Mouse (Mus musculus) megakaryocyte, embryonic 14.5 days (primary cell): ENCODE data around the gene Tmem190. TPM values are rescaled to one million over a fixed set of nuclear protein-coding genes. Genes with fewer than 3 reads are reported as not detected.

Experiments used
- H3K27me3 ChIP-seq: replicated peaks from 2 replicates; pipeline ENCODE3; 2012; ENCODE audit warnings: inconsistent platforms
- H3K36me3 ChIP-seq: replicated peaks from 2 replicates; pipeline ENCODE3; 2012; ENCODE audit warnings: low read length, inconsistent platforms, mixed read lengths
- H3K4me1 ChIP-seq: 2 replicates; pipeline ENCODE4 v1.6.1; 2012; ENCODE audit warnings: inconsistent platforms
- H3K4me3 ChIP-seq: replicated peaks from 2 replicates; pipeline ENCODE3; 2012; ENCODE audit warnings: moderate library complexity, mild to moderate bottlenecking, inconsistent platforms
- H3K9me3 ChIP-seq: 2 replicates; pipeline ENCODE4 v1.6.1; 2012; ENCODE audit warnings: inconsistent platforms
- FLI1 ChIP-seq: IDR thresholded peaks from 2 replicates; pipeline ENCODE4 v1.6.1; 2012; ENCODE audit warnings: low read length, inconsistent platforms, mixed read lengths
- GATA1 ChIP-seq: IDR thresholded peaks from 3 replicates; pipeline ENCODE4 v1.6.1; 2012; ENCODE audit warnings: mixed read lengths, low read length, inconsistent platforms, borderline replicate concordance
- polyA plus RNA-seq: library from polyadenylated mRNA; stranded (reverse); fragments of >175 nt; gene quantifications from 2 replicates; pipeline ENCODE4 v1.2.3, GENCODE M21; 2012; ENCODE audit warnings: low replicate concordance; ENCODE audit not compliant: insufficient read depth

The Tmem190 gene
- polyA plus RNA-seq = not detected in 2 replicates

GRCm38 (mm10) chr7:4782759-4783158, at the start of gene Tmem190, which contains the start of gene Il11:
Gene Tmem190 (plus strand): TSS chr7:4782937.
Gene Il11 (minus strand): TSS chr7:4782859.
- TF ChIP-seq GATA1 (no peak), FLI1 (no peak)
- Histone ChIP-seq H3K4me3 (peak within 1 kb of the TSS; percentile 79), H3K36me3 (peaks cover 3% of the 10 kb centered on the region), H3K4me1 (peaks cover 98% of the 10 kb centered on the region), H3K27me3 (peaks cover 7% of the 10 kb centered on the region), H3K9me3 (no peaks in the 10 kb centered on the region)

- no peaks in the 10 kb centered on the region for H3K9me3 ChIP-seq
- no peaks in the 10 kb centered on the region for H3K36me3 ChIP-seq
- no peak for TF ChIP-seq GATA1
- peaks cover 12% of the 10 kb centered on the region for H3K4me1 ChIP-seq
- no peaks in the 10 kb centered on the region for H3K27me3 ChIP-seq
- H3K4me3 ChIP-seq = no peak overlapping the region
Observed at GRCm38 (mm10) chr7:4732968-4733392, 49.8 kb upstream of the Tmem190 start.

GRCm38 (mm10) chr7:4739041-4739543, 43.6 kb upstream of the Tmem190 start:
- H3K27me3 ChIP-seq = no peaks in the 10 kb centered on the region
- peaks cover 30% of the 10 kb centered on the region for H3K36me3 ChIP-seq
- H3K4me1 ChIP-seq = peaks cover 42% of the 10 kb centered on the region
- peak overlapping the region; percentile 94 for H3K4me3 ChIP-seq
- TF ChIP-seq FLI1 (no peak), GATA1 (no peak)
- no peaks in the 10 kb centered on the region for H3K9me3 ChIP-seq

- Histone ChIP-seq H3K36me3 (peaks cover 36% of the 10 kb centered on the region), H3K4me1 (peaks cover 48% of the 10 kb centered on the region), H3K9me3 (no peaks in the 10 kb centered on the region), H3K27me3 (no peaks in the 10 kb centered on the region), H3K4me3 (peak within 1 kb of the TSS; percentile 94)
- TF ChIP-seq FLI1 = no peak
- no peak for TF ChIP-seq GATA1
Observed at GRCm38 (mm10) chr7:4739544-4740275, 43.0 kb upstream of the Tmem190 start, which contains the start of gene Kmt5c. Gene Kmt5c (plus strand): TSS chr7:4740115.

- TF ChIP-seq FLI1 (no peak), GATA1 (no peak)
- Histone ChIP-seq H3K9me3 (no peaks in the 10 kb centered on the region), H3K36me3 (peaks cover 42% of the 10 kb centered on the region), H3K4me1 (peaks cover 53% of the 10 kb centered on the region), H3K4me3 (peak overlapping the region; percentile 94), H3K27me3 (no peaks in the 10 kb centered on the region)
Observed at GRCm38 (mm10) chr7:4740309-4740727, 42.4 kb upstream of the Tmem190 start.

GRCm38 (mm10) chr7:4741151-4741550, 41.6 kb upstream of the Tmem190 start:
- TF ChIP-seq GATA1 (no peak), FLI1 (no peak)
- H3K36me3 ChIP-seq = peaks cover 50% of the 10 kb centered on the region
- peak overlapping the region; percentile 94 for H3K4me3 ChIP-seq
- no peaks in the 10 kb centered on the region for H3K9me3 ChIP-seq
- peaks cover 61% of the 10 kb centered on the region for H3K4me1 ChIP-seq
- no peaks in the 10 kb centered on the region for H3K27me3 ChIP-seq

GRCm38 (mm10) chr7:4741672-4742481, 40.9 kb upstream of the Tmem190 start:
- Histone ChIP-seq H3K4me3 (peak overlapping the region; percentile 94), H3K9me3 (no peaks in the 10 kb centered on the region), H3K36me3 (peaks cover 58% of the 10 kb centered on the region), H3K27me3 (no peaks in the 10 kb centered on the region), H3K4me1 (peaks cover 68% of the 10 kb centered on the region)
- TF ChIP-seq GATA1 (no peak), FLI1 (no peak)

GRCm38 (mm10) chr7:4742482-4742819, 40.3 kb upstream of the Tmem190 start:
- Histone ChIP-seq H3K27me3 (no peaks in the 10 kb centered on the region), H3K9me3 (no peaks in the 10 kb centered on the region), H3K4me3 (peak overlapping the region; percentile 59), H3K4me1 (peaks cover 74% of the 10 kb centered on the region), H3K36me3 (peaks cover 63% of the 10 kb centered on the region)
- TF ChIP-seq GATA1 = no peak
- TF ChIP-seq FLI1 = no peak

GRCm38 (mm10) chr7:4743354-4743753, 39.4 kb upstream of the Tmem190 start:
- Histone ChIP-seq H3K4me3 (peak overlapping the region; percentile 59), H3K4me1 (peaks cover 83% of the 10 kb centered on the region), H3K9me3 (no peaks in the 10 kb centered on the region), H3K27me3 (no peaks in the 10 kb centered on the region), H3K36me3 (peaks cover 72% of the 10 kb centered on the region)
- no peak for TF ChIP-seq FLI1
- TF ChIP-seq GATA1 = no peak
